Mouse (Mus musculus) left cerebral cortex, adult 18-20 months (tissue): ENCODE data around the gene Gm13090. TPM values are rescaled to one million over a fixed set of nuclear protein-coding genes. Genes with fewer than 3 reads are reported as not detected.

ENCODE experiments used
- DNase-seq, 2 experiments: peaks; one replicate each; pipeline ENCODE4 v3.0.0; 2021 to 2022; ENCODE audit warnings: low spot score in 2 of 2, mixed read lengths in 1 of 2
- long read RNA-seq, 2 experiments: library from polyadenylated mRNA; stranded (forward); transcript quantifications; one replicate each; pipeline ENCODE4 v2.0.0; 2021
- total RNA-seq, 2 experiments: library from RNA; stranded (reverse); gene quantifications; 2 replicates each; pipeline ENCODE4 v1.2.3; 2021

Gm13090 gene
- not detected for total RNA-seq
- long read RNA-seq, experiment 1: 0 reads
- long read RNA-seq, experiment 2: 0 reads

- DNase-seq: no peak
These were observed at the start of gene Gm13090 for GRCm38 (mm10) chr4:151089270-151089669. TSS of gene Gm13090 (plus strand) at chr4:151089570.

DNA sequence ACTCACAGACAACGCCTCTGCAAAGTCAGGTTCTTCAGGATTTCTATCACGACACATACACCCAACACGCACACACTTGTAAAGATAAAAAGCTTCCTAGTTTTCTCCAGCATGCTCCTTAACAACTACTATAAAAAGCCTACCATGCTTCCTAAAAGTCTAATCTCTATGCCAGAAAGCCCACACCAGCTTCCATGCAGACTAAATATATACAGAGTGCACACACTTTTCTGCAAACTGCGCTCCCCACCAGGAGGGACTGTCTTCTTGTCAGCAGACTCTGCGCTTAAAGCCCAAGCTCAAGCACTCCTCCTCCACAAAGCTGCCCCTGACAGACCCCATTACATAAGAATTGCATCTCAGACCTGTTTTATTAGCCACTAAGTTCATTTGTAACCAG lies 47.9 kb upstream of the Gm13090 start:
- DNase-seq: peak; percentile 26 to 42

DNA sequence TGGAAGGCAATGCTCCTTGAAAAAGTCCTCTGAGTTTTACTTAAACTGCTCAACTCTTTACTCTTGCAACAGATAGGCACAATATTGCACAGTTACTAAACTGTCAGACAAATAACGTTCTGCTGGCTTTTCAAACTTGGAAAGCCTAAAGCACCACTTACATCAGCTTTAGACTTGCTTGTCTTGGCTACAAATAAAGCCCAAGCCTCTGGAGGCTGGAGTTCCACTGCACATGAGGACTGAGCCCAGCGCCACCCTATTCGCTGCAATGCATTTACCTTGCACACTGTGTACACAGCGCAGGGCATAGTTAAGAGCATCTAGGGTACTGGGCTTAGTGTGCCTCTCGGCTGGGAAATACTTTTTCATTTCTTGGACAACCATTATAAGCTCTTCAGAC lies 46.1 kb upstream of the Gm13090 start:
- peak in 1 of 2 experiments; percentile 16 for DNase-seq

GRCm38 (mm10) chr4:151044037-151044943 lies 45.1 kb upstream of the Gm13090 start, which contains the start of gene Per3:
TSS of gene Per3 (minus strand) at chr4:151044665.
- DNase-seq: peak; percentile 98 to 99

- peak; percentile 47 to 64 for DNase-seq
These were observed 44.3 kb upstream of the Gm13090 start for GRCm38 (mm10) chr4:151044944-151045570.

DNA sequence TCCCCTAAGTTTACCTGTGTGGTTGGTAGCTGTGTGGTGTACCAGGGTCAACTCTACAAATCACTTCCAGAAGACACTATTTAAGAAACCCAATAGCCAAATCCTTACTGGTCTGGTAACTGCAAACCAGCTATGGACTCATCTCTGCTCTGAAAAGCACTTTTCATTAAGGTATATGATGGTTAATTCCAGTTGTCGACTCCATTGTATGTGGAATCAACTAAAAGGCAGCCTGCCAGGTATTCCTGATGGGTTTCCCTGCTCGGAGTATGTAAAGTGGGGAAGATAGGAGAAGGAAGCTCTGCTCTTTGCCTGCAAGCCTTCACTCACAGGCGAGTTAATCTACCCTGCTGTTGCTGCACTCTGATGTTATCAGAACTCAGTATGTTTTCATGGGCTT lies 42.8 kb upstream of the Gm13090 start:
- no peak for DNase-seq

GRCm38 (mm10) chr4:151051162-151051561 lies 38.2 kb upstream of the Gm13090 start:
- no peak for DNase-seq

DNA sequence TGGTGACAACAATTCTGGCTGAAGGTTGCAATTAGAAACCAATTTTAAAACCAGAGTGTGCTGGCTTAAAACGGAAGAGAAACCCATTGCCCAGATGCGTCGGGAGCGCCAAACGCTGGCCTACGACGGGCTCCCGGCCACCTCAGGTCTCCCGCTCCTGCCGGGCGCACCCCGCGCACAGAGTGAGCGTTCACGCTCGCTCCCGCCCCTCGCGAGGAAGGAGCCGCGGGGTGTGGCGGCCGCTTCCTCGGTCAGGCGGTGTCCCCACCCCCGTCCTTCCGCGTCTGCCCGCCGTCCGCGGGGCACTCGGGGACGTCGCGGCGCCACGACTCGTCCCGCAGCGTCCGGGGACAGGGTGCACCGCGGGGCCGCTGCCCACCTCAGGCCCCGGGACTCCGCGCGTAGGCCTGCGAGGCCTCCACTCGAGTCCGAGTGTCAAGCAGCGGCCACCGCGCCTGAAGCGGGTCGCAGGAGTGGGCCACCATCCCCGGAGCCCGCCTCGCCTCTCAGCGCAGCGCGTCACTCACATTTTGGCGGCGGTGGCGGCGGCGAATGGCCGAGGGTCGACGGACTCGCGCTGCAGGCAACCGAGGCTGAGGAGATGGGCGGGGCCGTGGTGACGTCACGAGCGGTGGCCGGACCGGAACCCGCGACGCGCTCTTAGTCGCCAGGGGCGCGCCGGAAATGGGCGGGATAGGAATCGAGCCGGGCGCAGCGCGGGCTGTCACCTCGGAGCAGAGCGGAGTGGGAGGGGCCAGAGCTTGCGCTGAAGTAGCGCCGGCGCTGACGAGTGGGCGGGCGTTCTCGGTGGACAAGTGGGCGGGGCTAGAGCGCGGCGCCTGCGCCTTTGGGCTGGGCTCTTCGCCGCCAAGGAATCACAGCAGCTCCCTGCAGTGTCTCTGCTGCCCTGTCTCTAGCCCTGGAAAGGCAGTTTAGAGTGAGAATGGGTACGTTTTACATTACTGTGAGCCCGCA lies 31.7 kb upstream of the Gm13090 start, which contains the start of gene Vamp3:
Gene Vamp3, minus strand, starts transcription at position 617 of the 975 bp plus-strand sequence.
- DNase-seq: peak; percentile 99 to 100

GRCm38 (mm10) chr4:151058634-151059033 lies 30.7 kb upstream of the Gm13090 start:
- no peak for DNase-seq

- DNase-seq: no peak
These were observed 29.8 kb upstream of the Gm13090 start for GRCm38 (mm10) chr4:151059566-151059965.

DNA sequence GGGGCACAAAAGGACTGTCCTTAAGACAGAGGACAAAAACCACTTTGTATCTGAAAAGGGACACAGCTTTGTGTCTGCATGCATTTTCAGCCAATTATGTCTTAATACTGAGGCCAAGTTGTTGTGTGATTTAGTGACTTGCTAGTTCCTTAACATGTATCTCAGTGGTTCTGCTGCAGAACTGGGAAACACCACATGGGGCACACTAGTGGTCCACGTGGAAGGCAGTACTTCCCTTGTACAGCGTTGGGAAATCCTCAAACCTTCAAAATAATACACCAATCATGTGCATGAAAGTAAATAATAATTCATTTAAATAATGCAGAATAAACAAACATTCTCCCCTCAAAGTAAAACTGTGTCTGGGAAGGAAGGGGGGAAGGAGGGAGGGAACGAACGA lies 20.6 kb upstream of the Gm13090 start:
- DNase-seq: no peak

- DNase-seq: no peak
These were observed 18.4 kb upstream of the Gm13090 start for GRCm38 (mm10) chr4:151070962-151071361.

DNA sequence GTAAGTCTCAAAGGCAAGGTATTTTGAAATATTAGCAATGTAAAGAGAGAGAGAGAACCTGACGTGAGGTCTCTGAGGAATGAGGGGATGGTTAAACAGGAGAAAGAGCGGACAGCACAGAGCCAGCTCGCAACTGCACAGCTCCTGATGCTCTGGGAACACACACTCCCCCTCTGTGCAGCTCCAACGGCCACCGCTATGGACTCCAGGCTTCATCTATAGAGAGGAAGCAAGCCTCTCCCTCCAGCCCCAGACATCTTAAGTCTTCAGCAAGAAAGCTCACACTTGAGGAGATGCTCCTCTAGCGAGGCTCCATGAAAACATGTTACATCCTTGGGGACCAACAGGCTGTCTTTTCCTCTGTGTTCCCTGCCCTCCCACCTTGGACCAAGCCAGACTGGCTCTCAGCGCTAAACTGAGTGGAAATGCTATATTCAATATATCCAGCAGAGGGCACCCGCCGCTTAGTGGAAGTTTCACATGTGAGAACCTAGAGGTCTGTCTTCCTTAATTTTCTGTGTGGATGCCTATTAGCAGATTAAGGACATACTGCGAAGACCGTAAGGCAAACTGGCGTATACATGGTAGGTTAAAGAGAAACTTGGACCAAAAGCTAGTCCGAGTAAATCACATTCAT lies 16.1 kb upstream of the Gm13090 start:
- peak; percentile 81 to 87 for DNase-seq

DNA sequence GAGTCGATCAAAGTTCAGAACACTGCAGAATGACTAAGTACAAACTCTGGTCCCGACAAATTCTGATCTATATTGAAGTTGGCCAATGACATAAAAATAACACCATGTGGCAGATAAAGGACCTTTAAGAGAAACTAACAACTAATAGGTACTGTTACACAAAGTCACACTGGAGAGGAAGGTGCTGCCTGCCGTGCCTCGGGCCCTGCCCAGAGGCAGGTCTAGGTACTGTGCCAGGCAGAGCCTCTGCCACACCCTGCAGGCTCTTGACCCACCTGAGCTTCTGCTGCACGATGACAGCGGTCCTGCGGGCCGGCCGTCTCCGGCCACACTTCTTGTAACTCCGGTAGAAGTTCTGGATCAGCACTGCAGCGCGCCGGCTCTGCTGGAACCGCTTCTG lies 14.6 kb upstream of the Gm13090 start:
- DNase-seq: no peak

DNA sequence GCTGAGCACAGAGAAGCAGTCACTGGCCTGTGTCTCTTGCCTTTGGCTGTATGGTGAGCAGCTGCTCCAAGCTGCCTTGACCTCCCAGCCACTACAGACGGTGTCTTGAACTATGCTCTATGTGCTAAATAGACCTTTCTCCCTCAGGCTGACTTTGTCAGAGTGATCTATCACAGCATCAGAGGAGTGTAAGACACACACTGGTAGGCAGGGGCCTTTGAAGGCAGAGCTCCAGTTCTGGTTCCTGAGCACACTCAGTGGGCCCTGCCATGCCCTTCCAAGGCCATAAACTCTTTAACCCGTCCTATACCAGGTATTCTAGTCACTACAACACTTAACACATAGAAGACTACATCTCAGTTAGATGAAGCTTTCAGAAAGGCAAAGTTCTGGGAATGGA lies 8.0 kb upstream of the Gm13090 start:
- DNase-seq: no peak

- DNase-seq: no peak
These were observed 7.4 kb upstream of the Gm13090 start for GRCm38 (mm10) chr4:151081977-151082376.

- no peak for DNase-seq
These were observed 6.3 kb upstream of the Gm13090 start for GRCm38 (mm10) chr4:151083027-151083426.

- no peak for DNase-seq
These were observed 2.0 kb upstream of the Gm13090 start for GRCm38 (mm10) chr4:151087358-151087757.

DNA sequence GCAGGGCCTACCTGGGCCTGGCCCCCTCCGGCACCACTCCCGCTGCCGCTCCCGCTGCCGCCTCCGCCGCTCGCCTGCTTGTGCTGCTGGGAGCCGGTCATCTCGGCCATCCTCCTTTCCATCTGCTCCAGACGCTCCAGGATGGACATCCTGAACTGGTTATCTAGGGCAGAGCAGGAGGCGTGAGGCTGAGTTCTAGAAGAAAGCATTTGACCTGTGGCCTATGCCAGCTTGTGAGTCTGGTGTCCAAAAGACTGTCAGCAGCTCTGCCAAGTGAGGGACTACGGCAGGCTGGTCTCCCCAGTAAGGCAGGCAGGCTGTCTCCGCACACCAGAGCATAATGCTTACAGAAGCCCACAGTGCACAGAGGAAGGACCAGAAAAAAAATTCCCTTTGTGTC lies 551 bp upstream of the Gm13090 start:
- no peak for DNase-seq

- peak in 1 of 2 experiments; percentile 56 for DNase-seq
These were observed 5.8 kb downstream of the Gm13090 start for GRCm38 (mm10) chr4:151095207-151095606.
